Mouse (Mus musculus) brain, embryonic 14.5 days (tissue): ENCODE measurements around the gene Arhgap27.

Source experiments
- CTCF ChIP-seq: fragments of 200-500 bp; IDR thresholded peaks from 2 replicates; pipeline ENCODE4 v1.5.1; 2012; ENCODE audit warnings: inconsistent platforms, mild to moderate bottlenecking, moderate library complexity, borderline replicate concordance; ENCODE audit not compliant: insufficient read depth, insufficient read length; ENCODE audit errors: extremely low read depth
- POLR2A ChIP-seq: fragments of 200-500 bp; IDR thresholded peaks from 2 replicates; pipeline ENCODE4 v1.6.1; 2012; ENCODE audit warnings: mild to moderate bottlenecking, inconsistent platforms, borderline replicate concordance; ENCODE audit not compliant: poor library complexity, insufficient read depth, insufficient read length, severe bottlenecking; ENCODE audit errors: extremely low read depth

DNA sequence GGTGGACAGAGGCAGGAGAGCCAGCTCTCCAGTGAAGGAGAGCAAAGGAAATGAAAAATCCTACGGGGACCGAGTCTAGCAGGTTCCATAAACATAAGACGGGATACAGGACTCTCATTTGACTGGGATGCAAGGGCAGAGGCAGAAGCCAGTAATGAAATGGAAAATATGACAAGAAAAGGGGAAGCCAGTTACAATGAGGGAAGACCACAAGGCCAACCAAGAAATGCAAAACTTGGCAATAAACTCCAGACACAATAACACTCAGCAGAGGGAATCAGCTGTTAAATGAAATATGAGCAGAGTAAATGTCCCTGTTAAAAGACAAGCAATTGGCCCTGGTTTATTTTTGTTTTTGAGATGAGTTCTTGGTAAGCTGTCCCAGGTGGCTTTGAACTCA is 9.5 kb downstream of the Arhgap27 start:
- TF ChIP-seq POLR2A = no peak
- no peak for TF ChIP-seq CTCF
